1 mouse cellular context compared by ENCODE assay signal in genomic region chr5:122285029-122285766, GRCm38 (mm10).
TF ChIP-seq lines count a peak whose summit lies in the region.

No protein-coding gene starts in this region.

TF ChIP-seq in CH12.LX, 34 proteins besides CTCF, POLR2A, EP300 and RAD21 (continued from another document):
- TF ChIP-seq TCF12 (IDR thresholded peaks at IDR 0.05; ENCODE audit: low read depth, low read length) = peak; percentile 26; the same call in 1 of the 2 replicates
TF ChIP-seq in CH12.LX: peak in this region for 4.
